Mouse (Mus musculus): Measurements from ENCODE around the gene Pld3.

Gene Pld3

DNA sequence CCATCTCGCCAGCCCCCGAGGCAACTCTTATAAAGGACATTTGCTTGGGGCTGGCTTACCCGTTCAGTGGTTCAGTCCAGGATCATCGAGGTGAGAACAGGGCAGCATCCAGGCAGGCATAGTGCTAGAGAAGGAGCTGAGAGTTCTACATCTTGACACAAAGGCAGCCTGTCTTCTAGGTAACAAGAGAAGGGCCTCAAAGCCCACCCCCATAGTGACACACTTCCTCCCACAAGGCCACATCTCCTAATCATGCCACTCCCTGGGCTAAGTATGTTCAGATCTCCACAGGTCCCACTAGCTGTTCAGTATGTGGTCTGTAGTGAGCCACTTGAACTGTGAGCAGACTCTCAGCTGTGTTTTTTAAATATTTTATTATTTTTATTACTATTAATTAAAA is 69.2 kb downstream of the Pld3 start:
- DNase-seq, result no peak

Data from kidney, adult 11 months (tissue).